22 mouse cellular contexts compared by ENCODE assay signal in the genomic region with DNA sequence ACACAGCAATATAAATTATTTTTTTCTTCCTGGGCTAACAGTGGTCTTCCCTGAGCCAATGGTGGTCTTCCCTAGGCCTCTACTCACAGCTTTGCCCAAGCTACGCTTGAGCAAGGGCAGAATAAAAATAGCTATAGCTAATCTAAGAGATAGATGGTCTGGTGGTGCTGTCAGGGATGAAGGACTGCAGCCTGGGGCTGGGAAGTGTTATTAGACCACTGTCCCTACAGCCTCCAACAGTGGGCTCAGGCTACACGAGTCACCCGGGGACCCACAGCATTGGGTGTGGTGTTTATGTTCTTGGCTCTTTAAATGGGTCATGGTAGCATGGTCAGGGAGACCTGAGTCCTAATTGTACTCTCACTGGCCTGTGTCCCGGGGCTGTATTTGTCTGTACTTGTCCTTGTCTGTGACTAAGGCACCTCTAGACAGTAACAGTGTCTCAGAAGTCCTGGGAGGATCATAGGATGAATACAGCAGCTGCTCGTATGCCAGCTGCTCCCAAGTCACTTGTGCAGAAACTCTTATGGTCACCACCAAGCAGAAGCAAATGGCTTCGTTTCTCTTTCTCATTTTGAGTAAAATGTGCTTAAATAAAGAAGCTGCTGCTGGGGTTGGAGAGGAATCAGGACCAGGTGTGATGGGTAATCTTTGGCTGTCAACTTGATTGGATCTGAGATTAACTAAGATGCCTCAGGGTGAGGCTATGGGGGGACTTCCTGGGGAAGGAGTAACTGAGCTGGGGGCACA. TPM values are rescaled to one million over a fixed set of nuclear protein-coding genes. Genes with fewer than 3 reads are reported as not detected.
"Had no signal": no experiment of that assay in that cellular context is flagged by ENCODE, and none has a peak within 500 bp of the region (broad histone marks: within the 10 kb centered on the region; RNA-seq: fewer than 3 reads in every experiment).

No protein-coding gene starts in this region.

- H3K27me3 ChIP-seq: liver, embryonic 13.5 days; lung, embryonic 15.5 days; midbrain, embryonic 15.5 days; neural tube, embryonic 13.5 days had no signal

- H3K36me3 ChIP-seq: midbrain, embryonic 15.5 days had no signal

- H3K9ac ChIP-seq: limb, embryonic 12.5 days; liver, embryonic 13.5 days; liver, postnatal 0 days; lung, embryonic 15.5 days; midbrain, embryonic 15.5 days; neural tube, embryonic 13.5 days had no signal

- H3K4me1 ChIP-seq: limb, embryonic 12.5 days; liver, embryonic 13.5 days; lung, embryonic 15.5 days; midbrain, embryonic 15.5 days; neural tube, embryonic 13.5 days had no signal

- ATAC-seq: liver, postnatal 0 days; midbrain, embryonic 15.5 days had no signal

- H3K4me2 ChIP-seq: limb, embryonic 12.5 days; liver, embryonic 13.5 days; lung, embryonic 15.5 days; midbrain, embryonic 11.5 days; midbrain, embryonic 15.5 days; neural tube, embryonic 13.5 days had no signal

- H3K9me3 ChIP-seq: limb, embryonic 12.5 days; liver, embryonic 13.5 days; lung, embryonic 15.5 days; midbrain, embryonic 15.5 days; neural tube, embryonic 13.5 days had no signal

- H3K4me3 ChIP-seq: limb, embryonic 12.5 days; liver, embryonic 13.5 days; lung, embryonic 15.5 days; megakaryocyte, embryonic 14.5 days; midbrain, embryonic 15.5 days; neural tube, embryonic 13.5 days had no signal

- H3K27ac ChIP-seq: limb, embryonic 12.5 days; liver, embryonic 13.5 days; lung, embryonic 15.5 days; macrophage; midbrain, embryonic 15.5 days; neural tube, embryonic 13.5 days had no signal

- DNase-seq: kidney, postnatal 25 days; layer of hippocampus, adult 9-11 months; liver; liver, embryonic 13.5 days; liver, postnatal 0 days; lung, postnatal 14 days; retina, postnatal 1 day; right cerebral cortex, postnatal 4 days; spleen, adult 18-20 months; thymus, adult 18-20 months; thymus, postnatal 25 days had no signal

RNA-seq across cellular contexts. Expression of a gene that starts 47.3 kb away (rescaled TPM):
- total RNA-seq: layer of hippocampus, adult 18-20 months; left cerebral cortex, postnatal 36 days; monocyte, adult 5-6 weeks had no signal
- polyA plus RNA-seq: limb, embryonic 12.5 days; liver, embryonic 13.5 days; liver, postnatal 0 days; macrophage; midbrain, embryonic 11.5 days; urinary bladder, adult 2 months had no signal
